Mouse (Mus musculus) liver, embryonic 16.5 days (tissue): ENCODE measurements around the gene Anp32b. TPM values are rescaled to one million over a fixed set of nuclear protein-coding genes. Genes with fewer than 3 reads are reported as not detected.

Experiments
- ATAC-seq: fragments of 200-750 bp; cut with Nextera tagmentation; 2 replicates; pipeline ENCODE4 v1.8.0; 2017; ENCODE audit warnings: low read depth, mild to moderate bottlenecking, moderate number of reproducible peaks, moderate library complexity
- H3K27ac ChIP-seq: fragments of 300-500 bp; sonication (generic); 2 replicates; pipeline ENCODE4 v1.5.1; 2014; ENCODE audit warnings: mild to moderate bottlenecking, low read length
- H3K27me3 ChIP-seq: fragments of 300-500 bp; sonication (generic); 2 replicates; pipeline ENCODE4 v1.6.1; 2014; ENCODE audit warnings: low read depth, low read length, mixed read lengths; ENCODE audit not compliant: control insufficient read depth, insufficient read depth
- H3K36me3 ChIP-seq: fragments of 300-500 bp; sonication (generic); 2 replicates; pipeline ENCODE4 v1.6.1; 2014; ENCODE audit warnings: mild to moderate bottlenecking; ENCODE audit not compliant: control insufficient read depth, insufficient read depth
- H3K4me1 ChIP-seq: fragments of 300-500 bp; sonication (generic); 2 replicates; pipeline ENCODE4 v1.6.1; 2014; ENCODE audit warnings: low read depth, low read length, mixed read lengths; ENCODE audit not compliant: control insufficient read depth
- H3K4me2 ChIP-seq: fragments of 300-500 bp; sonication (generic); 2 replicates; pipeline ENCODE4 v1.6.1; 2014; ENCODE audit warnings: low read depth, low read length, mixed read lengths
- H3K4me3 ChIP-seq: fragments of 300-500 bp; sonication (generic); 2 replicates; pipeline ENCODE4 v1.5.1; 2014; ENCODE audit warnings: low read depth, mild to moderate bottlenecking, low read length
- H3K9ac ChIP-seq: fragments of 300-500 bp; sonication (generic); 2 replicates; pipeline ENCODE4 v1.6.1; 2014; ENCODE audit warnings: low read depth, low read length
- H3K9me3 ChIP-seq: fragments of 300-500 bp; sonication (generic); replicated peaks from 2 replicates; pipeline ENCODE4 v1.6.1; 2016; ENCODE audit warnings: low read length; ENCODE audit not compliant: control insufficient read depth
- WGBS: fragments of 180-500 bp; shearing (Covaris S2); extraction: QIAGEN DNeasy Blood & Tissue Kit; methylation state at CpG from one replicate; pipeline ENCODE4 v1.1.7; 2014; ENCODE audit not compliant: insufficient replicate concordance; 5-methylcytosine and 5-hydroxymethylcytosine counted together
- polyA plus RNA-seq: library from polyadenylated mRNA; unstranded; fragments of >200 nt; fragmentation: Nextera tagmentation; extraction: Ambion mirVana; gene quantifications from 2 replicates; pipeline ENCODE4 v1.2.1, GENCODE M21; 2015

Gene Anp32b
- polyA plus RNA-seq, 1 experiment from 2014 or later, result 318 TPM

- WGBS, result 26% methylated on average over 7 of the region's 7 CpGs
- Histone ChIP-seq H3K27ac (peak overlapping the region; percentile 98), H3K4me1 (peaks cover 53% of the 10 kb centered on the region), H3K4me3 (peak overlapping the region; percentile 92), H3K9ac (peak overlapping the region; percentile 98), H3K36me3 (no peaks in the 10 kb centered on the region), H3K27me3 (no peaks in the 10 kb centered on the region), H3K9me3 (no peaks in the 10 kb centered on the region), H3K4me2 (peak overlapping the region; percentile 93)
- no peak for ATAC-seq
Observed at GRCm38 (mm10) chr4:46450020-46450518, 633 bp upstream of the Anp32b start.

GRCm38 (mm10) chr4:46451240-46451757 is 597 bp downstream of the Anp32b start:
- Histone ChIP-seq H3K27me3 (no peaks in the 10 kb centered on the region), H3K4me1 (peaks cover 65% of the 10 kb centered on the region), H3K4me3 (peak overlapping the region; percentile 92), H3K4me2 (peak overlapping the region; percentile 93), H3K36me3 (peaks cover under 1% of the 10 kb centered on the region; the same call in 1 of the 2 replicates), H3K27ac (peak overlapping the region; percentile 98), H3K9ac (peak overlapping the region; percentile 98), H3K9me3 (no peaks in the 10 kb centered on the region)
- ATAC-seq, result peak; percentile 20
- under 1% methylated on average over 47 of the region's 70 CpGs for WGBS

- Histone ChIP-seq H3K4me1 (peaks cover 69% of the 10 kb centered on the region), H3K36me3 (peaks cover 7% of the 10 kb centered on the region), H3K9ac (peak overlapping the region; percentile 98), H3K27me3 (no peaks in the 10 kb centered on the region), H3K4me2 (peak overlapping the region; percentile 80), H3K4me3 (peak overlapping the region; percentile 92), H3K27ac (peak overlapping the region; percentile 98), H3K9me3 (no peaks in the 10 kb centered on the region)
- peak; percentile 4 for ATAC-seq
- WGBS, result under 1% methylated on average over 106 of the region's 111 CpGs
Observed at GRCm38 (mm10) chr4:46451758-46452480, 1.2 kb downstream of the Anp32b start.

- H3K4me1 ChIP-seq, result peaks cover 69% of the 10 kb centered on the region
- H3K9ac ChIP-seq, result peak overlapping the region; percentile 98
- peak overlapping the region; percentile 98 for H3K27ac ChIP-seq
- peak; percentile 49 for ATAC-seq
- H3K9me3 ChIP-seq, result no peaks in the 10 kb centered on the region
- peaks cover 7% of the 10 kb centered on the region for H3K36me3 ChIP-seq
- peak overlapping the region; percentile 80 for H3K4me2 ChIP-seq
- 0% methylated on average over 19 of the region's 19 CpGs for WGBS
- H3K27me3 ChIP-seq, result no peaks in the 10 kb centered on the region
- peak overlapping the region; percentile 92 for H3K4me3 ChIP-seq
Observed at GRCm38 (mm10) chr4:46452481-46452850, 1.8 kb downstream of the Anp32b start.

GRCm38 (mm10) chr4:46452855-46453719 is 2.4 kb downstream of the Anp32b start:
- H3K4me1 ChIP-seq, result peaks cover 69% of the 10 kb centered on the region
- H3K36me3 ChIP-seq, result peaks cover 7% of the 10 kb centered on the region
- H3K27me3 ChIP-seq, result no peaks in the 10 kb centered on the region
- WGBS, result 12% methylated on average over 13 of the region's 13 CpGs
- ATAC-seq, result no peak
- H3K4me3 ChIP-seq, result peak overlapping the region; percentile 92
- H3K27ac ChIP-seq, result peak overlapping the region; percentile 98
- no peaks in the 10 kb centered on the region for H3K9me3 ChIP-seq
- H3K9ac ChIP-seq, result peak overlapping the region; percentile 98
- peak overlapping the region; percentile 80 for H3K4me2 ChIP-seq

- Histone ChIP-seq H3K36me3 (peaks cover 7% of the 10 kb centered on the region), H3K4me2 (peak overlapping the region; percentile 80), H3K4me1 (peaks cover 63% of the 10 kb centered on the region), H3K27me3 (no peaks in the 10 kb centered on the region), H3K9me3 (no peaks in the 10 kb centered on the region), H3K9ac (peak overlapping the region; percentile 98), H3K27ac (peak overlapping the region; percentile 98), H3K4me3 (peak overlapping the region; percentile 92)
- peak; percentile 14 for ATAC-seq
- WGBS, result 31% methylated on average over 5 of the region's 5 CpGs
Observed at GRCm38 (mm10) chr4:46454097-46454864, 3.6 kb downstream of the Anp32b start.

GRCm38 (mm10) chr4:46456762-46457161 is 6.1 kb downstream of the Anp32b start:
- peak overlapping the region; percentile 98 for H3K27ac ChIP-seq
- no peaks in the 10 kb centered on the region for H3K27me3 ChIP-seq
- H3K4me3 ChIP-seq, result peak overlapping the region; percentile 8; the same call in 1 of the 2 replicates
- no peaks in the 10 kb centered on the region for H3K9me3 ChIP-seq
- peak overlapping the region; percentile 80 for H3K4me2 ChIP-seq
- 64% methylated on average over 4 of the region's 4 CpGs for WGBS
- no peak overlapping the region; the same call in none of the 2 replicates for H3K9ac ChIP-seq
- no peak for ATAC-seq
- H3K4me1 ChIP-seq, result peaks cover 67% of the 10 kb centered on the region
- H3K36me3 ChIP-seq, result peaks cover 30% of the 10 kb centered on the region

GRCm38 (mm10) chr4:46457186-46457585 is 6.5 kb downstream of the Anp32b start:
- Histone ChIP-seq H3K36me3 (peaks cover 34% of the 10 kb centered on the region), H3K27me3 (no peaks in the 10 kb centered on the region), H3K9me3 (no peaks in the 10 kb centered on the region), H3K9ac (no peak overlapping the region; the same call in 1 of the 2 replicates), H3K4me3 (peak overlapping the region; percentile 8; the same call in 1 of the 2 replicates), H3K27ac (peak overlapping the region; percentile 98), H3K4me1 (peaks cover 69% of the 10 kb centered on the region), H3K4me2 (peak overlapping the region; percentile 80; the same call in 1 of the 2 replicates)
- WGBS, result 65% methylated on average over 3 of the region's 3 CpGs
- no peak for ATAC-seq
